Mouse (Mus musculus): ENCODE data around the gene Olfr483. TPM values are rescaled to one million over a fixed set of nuclear protein-coding genes. Genes with fewer than 3 reads are reported as not detected.

The Olfr483 gene
- total RNA-seq (2017) = not detected in 3 replicates

GRCm38 (mm10) chr7:108100549-108100948, at the start of gene Olfr483:
Gene Olfr483, plus strand, starts transcription at chr7:108100849.
- no peak for ATAC-seq (replicated peaks; ENCODE audit: insufficient number of reproducible peaks, low FRiP score, low TSS enrichment, poor library complexity, severe bottlenecking)

DNA sequence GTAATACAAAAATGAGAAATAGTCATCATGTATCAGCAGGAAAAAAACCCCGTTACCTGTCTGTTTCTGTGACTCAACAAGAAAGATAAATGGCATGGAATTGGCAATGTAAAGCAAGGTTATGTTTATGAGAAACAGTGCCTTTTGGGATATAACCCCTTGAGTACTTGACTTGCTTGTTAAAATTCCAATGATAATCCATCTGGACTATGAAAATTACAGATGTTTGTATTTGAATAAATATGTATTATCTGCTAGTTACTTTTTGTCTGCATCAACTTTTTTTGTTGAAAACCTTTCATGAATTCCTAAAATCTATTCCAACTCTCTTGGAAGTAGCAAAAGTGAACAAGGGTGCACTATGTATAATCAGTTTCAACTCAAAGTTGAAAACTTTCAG, 33.4 kb upstream of the Olfr483 start, which contains the start of gene Olfr480:
TSS of gene Olfr480 (minus strand) at position 101 of the 400 bp plus-strand sequence.
- no peak for ATAC-seq (replicated peaks; ENCODE audit: insufficient number of reproducible peaks, low FRiP score, low TSS enrichment, poor library complexity, severe bottlenecking)

DNA sequence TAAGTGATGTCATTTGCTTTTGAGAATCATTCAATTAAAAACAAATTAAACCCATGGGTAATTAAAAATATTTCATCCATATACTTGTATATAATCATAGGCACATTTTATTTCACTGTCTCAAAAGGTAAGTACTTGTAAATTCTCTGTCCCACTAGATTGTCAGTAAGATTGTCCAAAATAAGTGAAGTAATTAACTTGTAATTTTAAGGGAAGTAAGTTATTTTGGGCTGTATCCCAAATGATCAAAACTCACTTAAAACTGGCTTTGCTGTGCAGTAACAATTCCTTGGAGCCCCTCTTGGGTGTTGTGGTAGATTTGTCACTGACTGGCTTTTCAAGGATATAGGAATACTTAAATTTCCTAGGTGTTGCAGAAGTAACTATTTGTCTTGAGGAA, 21.1 kb upstream of the Olfr483 start, which contains the start of gene Olfr481:
TSS of gene Olfr481 (plus strand) at position 301 of the 400 bp plus-strand sequence.
- ATAC-seq (replicated peaks; ENCODE audit: insufficient number of reproducible peaks, low FRiP score, low TSS enrichment, poor library complexity, severe bottlenecking) = no peak

GRCm38 (mm10) chr7:108097486-108097885, 3.2 kb upstream of the Olfr483 start, which contains the start of gene Olfr482:
Gene Olfr482, minus strand, starts transcription at chr7:108097586.
- ATAC-seq (replicated peaks; ENCODE audit: insufficient number of reproducible peaks, low FRiP score, low TSS enrichment, poor library complexity, severe bottlenecking) = no peak

DNA sequence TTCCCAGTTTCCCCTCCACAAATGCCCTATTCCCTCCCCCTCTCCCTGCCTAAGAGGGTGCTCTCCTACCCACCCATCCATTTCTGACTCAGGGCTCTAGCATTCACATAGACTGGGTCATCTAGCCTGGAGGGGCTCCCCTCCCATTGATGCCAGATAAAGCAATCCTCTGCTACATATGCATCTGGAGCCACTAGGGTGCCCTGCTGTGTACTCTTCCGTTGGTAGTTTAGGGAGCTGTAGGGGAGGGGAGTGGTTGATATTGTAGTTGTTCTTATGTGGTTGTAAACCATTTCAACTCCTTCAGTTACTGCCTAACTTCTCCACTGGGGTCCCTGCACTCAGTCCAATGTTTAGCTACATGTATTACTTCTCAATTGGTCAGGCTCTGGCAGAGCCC, 20.0 kb downstream of the Olfr483 start:
- no peak for ATAC-seq (replicated peaks; ENCODE audit: insufficient number of reproducible peaks, low FRiP score, low TSS enrichment, poor library complexity, severe bottlenecking)

DNA sequence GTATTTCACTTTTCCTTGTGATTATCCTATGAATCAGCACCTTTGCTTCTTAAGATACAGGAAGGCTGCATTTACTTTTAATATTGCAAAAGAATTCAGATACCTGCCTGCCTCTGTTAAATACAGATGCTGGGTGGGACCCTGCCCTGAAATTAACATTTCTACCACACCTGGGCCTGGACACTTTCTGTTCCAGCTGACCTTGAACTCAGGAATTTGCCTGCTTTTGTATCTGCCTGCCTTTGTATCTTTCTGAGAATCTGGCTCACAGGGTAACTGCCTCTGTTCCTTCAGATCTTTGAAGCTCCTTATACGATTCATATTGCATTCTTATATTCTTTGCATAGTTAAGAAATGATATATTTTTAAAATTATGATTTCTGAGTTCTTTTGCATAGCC, 20.8 kb downstream of the Olfr483 start:
- no peak for ATAC-seq (replicated peaks; ENCODE audit: insufficient number of reproducible peaks, low FRiP score, low TSS enrichment, poor library complexity, severe bottlenecking)

DNA sequence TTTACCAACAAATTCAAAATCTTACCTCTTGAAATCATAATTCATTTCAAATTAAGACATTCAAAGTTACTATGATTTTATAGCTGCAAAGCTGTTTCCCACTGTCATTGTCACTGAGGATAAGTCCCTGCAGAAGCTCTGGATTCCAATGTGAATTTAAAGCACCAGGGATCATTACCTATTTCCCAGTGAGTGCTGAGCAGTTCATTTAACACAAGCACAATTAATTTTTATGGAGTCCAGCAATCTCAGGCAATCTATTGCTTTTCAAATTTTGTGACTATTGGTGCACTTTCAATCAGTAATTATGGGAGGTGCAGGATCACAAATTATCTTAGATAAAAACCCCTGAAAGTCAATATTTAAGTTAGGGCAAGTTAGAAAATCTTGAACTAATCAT, 26.7 kb downstream of the Olfr483 start, which contains the start of gene Olfr484:
TSS of gene Olfr484 (minus strand) at position 101 of the 400 bp plus-strand sequence.
- no peak for ATAC-seq (replicated peaks; ENCODE audit: insufficient number of reproducible peaks, low FRiP score, low TSS enrichment, poor library complexity, severe bottlenecking)

Other genes starting within 250 kb of the Olfr483 start
- gene Olfr472, start 202.9 kb upstream of the Olfr483 start, total RNA-seq (2017) = not detected in 3 replicates
- gene Olfr473, start 170.4 kb upstream of the Olfr483 start, total RNA-seq (2017) = not detected in 3 replicates
- gene Olfr474, start 146.2 kb upstream of the Olfr483 start, total RNA-seq (2017) = not detected in 3 replicates
- gene Olfr476, start 136.0 kb upstream of the Olfr483 start, total RNA-seq (2017) = not detected in 3 replicates
- not detected in 3 replicates for gene Olfr477, start 114.2 kb upstream of the Olfr483 start, total RNA-seq (2017)
- not detected in 3 replicates for gene Olfr478, start 66.9 kb upstream of the Olfr483 start, total RNA-seq (2017)
- gene Olfr479, start 50.2 kb upstream of the Olfr483 start, total RNA-seq (2017) = not detected in 3 replicates
- gene Olfr480, start 33.5 kb upstream of the Olfr483 start, total RNA-seq (2017) = not detected in 3 replicates
- gene Olfr481, start 21.0 kb upstream of the Olfr483 start, total RNA-seq (2017) = not detected in 3 replicates
- gene Olfr482, start 3.3 kb upstream of the Olfr483 start, total RNA-seq (2017) = 0.19 TPM in 1 of 3 replicates, not detected in the others
- not detected in 3 replicates for gene Olfr484, start 26.6 kb downstream of the Olfr483 start, total RNA-seq (2017)
- not detected in 3 replicates for gene Olfr485, start 59.0 kb downstream of the Olfr483 start, total RNA-seq (2017)
- gene Olfr486, start 71.9 kb downstream of the Olfr483 start, total RNA-seq (2017) = not detected in 3 replicates
- not detected in 3 replicates for gene Olfr487, start 113.8 kb downstream of the Olfr483 start, total RNA-seq (2017)
- not detected in 3 replicates for gene Olfr488, start 157.5 kb downstream of the Olfr483 start, total RNA-seq (2017)
- gene Olfr490, start 188.1 kb downstream of the Olfr483 start, total RNA-seq (2017) = not detected in 3 replicates
- not detected in 3 replicates for gene Olfr491, start 212.6 kb downstream of the Olfr483 start, total RNA-seq (2017)
- gene Olfr492, start 222.8 kb downstream of the Olfr483 start, total RNA-seq (2017) = not detected in 3 replicates
- not detected in 3 replicates for gene Olfr493, start 246.1 kb downstream of the Olfr483 start, total RNA-seq (2017)